In the genomic region with DNA sequence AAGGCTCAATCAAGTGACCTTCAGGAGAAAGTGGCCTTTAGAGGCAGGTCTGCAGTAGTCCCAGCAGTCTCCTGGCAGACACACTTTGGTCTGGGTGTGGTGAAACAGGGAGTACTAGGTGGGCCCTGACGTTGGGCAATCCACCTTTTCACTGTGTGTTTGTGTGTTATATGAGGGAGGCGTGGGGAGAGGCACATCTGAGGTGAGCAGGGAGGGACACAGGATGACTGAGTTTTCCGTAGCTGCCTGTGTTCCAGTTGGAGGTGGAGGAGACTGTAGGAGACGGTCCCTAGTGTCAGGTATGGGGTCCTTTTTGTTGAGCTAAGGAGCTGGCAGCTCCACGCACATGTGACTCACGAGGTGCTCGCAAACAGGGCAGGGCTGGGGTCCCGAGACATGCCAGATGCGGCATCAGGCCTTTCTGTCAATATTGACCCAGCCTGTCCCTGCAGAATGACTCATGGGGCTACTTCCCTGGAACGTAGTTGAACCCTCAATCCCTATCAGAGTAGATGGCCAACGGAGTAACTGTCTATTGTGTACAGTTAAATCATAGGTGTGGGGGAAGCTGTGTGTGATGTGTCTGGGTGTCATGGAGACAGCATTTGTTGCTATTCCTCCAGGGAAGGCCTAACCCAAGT, we compare ENCODE assay signal across 16 mouse cellular contexts. TPM values are rescaled to one million over a fixed set of nuclear protein-coding genes. Genes with fewer than 3 reads are reported as not detected.
DNase-seq lines count a peak whose midpoint lies in the region; ATAC-seq and TF ChIP-seq lines count a peak whose summit lies in the region.
"Had no signal": no experiment of that assay in that cellular context is flagged by ENCODE, and none has a peak within 500 bp of the region (broad histone marks: within the 10 kb centered on the region; RNA-seq: fewer than 3 reads in every experiment).

No protein-coding gene starts in this region.

- peak overlapping the region; percentile 10 for H3K9ac ChIP-seq in heart, adult 2 months (ENCODE audit: low read depth, low read length)
- no peak overlapping the region for H3K9ac ChIP-seq in lung, embryonic 15.5 days
- H3K9ac ChIP-seq in embryonic facial prominence, embryonic 15.5 days, result no peak overlapping the region
- no peak overlapping the region for H3K9ac ChIP-seq in stomach, embryonic 14.5 days (replicated peaks; ENCODE audit: low read depth, low read length)
- H3K9ac ChIP-seq: forebrain, embryonic 15.5 days had no signal

- peak overlapping the region; percentile 5 for H3K4me3 ChIP-seq in heart, adult 2 months
- H3K4me3 ChIP-seq in lung, embryonic 15.5 days, result no peak overlapping the region
- H3K4me3 ChIP-seq in embryonic facial prominence, embryonic 15.5 days (replicated peaks), result peak overlapping the region; percentile 44; the same call in 1 of the 2 replicates
- H3K4me3 ChIP-seq in stomach, embryonic 14.5 days (ENCODE audit: low read depth, low read length), result no peak overlapping the region
- H3K4me3 ChIP-seq: forebrain, embryonic 15.5 days had no signal

- H3K9me3 ChIP-seq in lung, embryonic 15.5 days, result no peaks in the 10 kb centered on the region
- H3K9me3 ChIP-seq in embryonic facial prominence, embryonic 15.5 days (replicated peaks), result no peaks in the 10 kb centered on the region
- H3K9me3 ChIP-seq in stomach, embryonic 14.5 days (ENCODE audit: control insufficient read depth, low read depth, low read length), result no peaks in the 10 kb centered on the region; the same call in 1 of the 2 replicates
- H3K9me3 ChIP-seq: forebrain, embryonic 15.5 days had no signal

- WGBS in heart, adult 2 months, result 68% methylated on average over 11 of the region's 11 CpGs
- WGBS in lung, embryonic 15.5 days, result 61% methylated on average over 11 of the region's 11 CpGs
- 77% methylated on average over 11 of the region's 11 CpGs for WGBS in embryonic facial prominence, embryonic 15.5 days
- whole genome bisulfite sequencing in stomach, embryonic 14.5 days, result 60% methylated on average over 11 of the region's 11 CpGs

- no peak for DNase-seq in heart, adult 2 months
- DNase-seq in heart, postnatal 25 days (ENCODE audit: low spot score), result no peak
- DNase-seq in lung, postnatal 25 days (ENCODE audit: low spot score), result no peak
- no peak for DNase-seq in frontal cortex, postnatal 10 days (ENCODE audit: low spot score in 2 of 2)
- no peak for DNase-seq in left cerebral cortex, adult 18-20 months (ENCODE audit: low spot score in 2 of 2)

- TF ChIP-seq CTCF in heart, adult 2 months (IDR thresholded peaks at IDR 0.05), result no peak

- H3K4me1 ChIP-seq in heart, adult 2 months (ENCODE audit: control insufficient read depth, insufficient read depth, low read length), result peaks cover 3% of the 10 kb centered on the region; the same call in 1 of the 2 replicates
- peaks cover 20% of the 10 kb centered on the region for H3K4me1 ChIP-seq in lung, embryonic 15.5 days
- H3K4me1 ChIP-seq in embryonic facial prominence, embryonic 15.5 days, result peaks cover 35% of the 10 kb centered on the region
- peaks cover 16% of the 10 kb centered on the region; the same call in 1 of the 2 replicates for H3K4me1 ChIP-seq in stomach, embryonic 14.5 days (ENCODE audit: control insufficient read depth, insufficient read depth, low read length)

- TF ChIP-seq EP300 in heart, adult 2 months (IDR thresholded peaks at IDR 0.05; ENCODE audit: insufficient read depth, low read depth, low read length), result no peak

- no peaks in the 10 kb centered on the region for H3K36me3 ChIP-seq in heart, adult 2 months (ENCODE audit: control insufficient read depth, insufficient read depth, low read length)
- no peaks in the 10 kb centered on the region for H3K36me3 ChIP-seq in lung, embryonic 15.5 days
- no peaks in the 10 kb centered on the region for H3K36me3 ChIP-seq in embryonic facial prominence, embryonic 15.5 days
- no peaks in the 10 kb centered on the region for H3K36me3 ChIP-seq in stomach, embryonic 14.5 days (ENCODE audit: control insufficient read depth, insufficient read depth, low read length)
- H3K36me3 ChIP-seq: forebrain, embryonic 15.5 days had no signal

- peak overlapping the region; percentile 64 for H3K27ac ChIP-seq in heart, adult 2 months
- peak overlapping the region; percentile 51 for H3K27ac ChIP-seq in lung, embryonic 15.5 days
- H3K27ac ChIP-seq in embryonic facial prominence, embryonic 15.5 days (replicated peaks), result no peak overlapping the region
- peak overlapping the region; percentile 80 for H3K27ac ChIP-seq in stomach, embryonic 14.5 days (ENCODE audit: low read length)
- H3K27ac ChIP-seq: forebrain, embryonic 15.5 days had no signal

- peak overlapping the region; percentile 77 for H3K4me2 ChIP-seq in lung, embryonic 15.5 days
- peak overlapping the region; percentile 74 for H3K4me2 ChIP-seq in embryonic facial prominence, embryonic 15.5 days (replicated peaks)
- peak overlapping the region; percentile 69 for H3K4me2 ChIP-seq in stomach, embryonic 14.5 days (replicated peaks; ENCODE audit: low read depth, low read length)
- H3K4me2 ChIP-seq: forebrain, embryonic 15.5 days; liver, embryonic 11.5 days had no signal

- intact Hi-C loops in heart, adult 2 months (cut with DNase I), result loop anchor here (1.0 to 10.0 kb wide), 3 partner anchors 29 to 200 kb away; a partner anchor contains a TSS
- intact Hi-C loops in heart, postnatal 25 days (cut with DNase I), result loop anchor here (1.0 to 10.0 kb wide), 5 partner anchors 29 to 200 kb away; a partner anchor contains a TSS

- no peaks in the 10 kb centered on the region for H3K79me2 ChIP-seq in heart, adult 2 months (replicated peaks; ENCODE audit: control insufficient read depth, insufficient read depth, low read length)

- no peak for TF ChIP-seq POLR2A in heart, adult 2 months (IDR thresholded peaks at IDR 0.05; ENCODE audit: insufficient read depth, low read depth, low read length)

- ATAC-seq in lung, embryonic 15.5 days (ENCODE audit: borderline replicate concordance, extremely low read depth, low FRiP score, low TSS enrichment), result 0 out of 2 replicates have a peak, but pooled peaks have one; percentile 17
- 0 out of 2 replicates have a peak, but pooled peaks have one; percentile 8 for ATAC-seq in embryonic facial prominence, embryonic 15.5 days (ENCODE audit: insufficient number of reproducible peaks, low FRiP score, low TSS enrichment, low read depth)
- ATAC-seq in stomach, embryonic 14.5 days (ENCODE audit: insufficient number of reproducible peaks, insufficient read depth, low FRiP score, low read depth), result peak; percentile 68

- no peaks in the 10 kb centered on the region for H3K27me3 ChIP-seq in heart, adult 2 months (ENCODE audit: control insufficient read depth, insufficient read depth, low read length)
- H3K27me3 ChIP-seq in lung, embryonic 15.5 days, result no peaks in the 10 kb centered on the region
- no peaks in the 10 kb centered on the region for H3K27me3 ChIP-seq in embryonic facial prominence, embryonic 15.5 days
- H3K27me3 ChIP-seq in stomach, embryonic 14.5 days (ENCODE audit: control insufficient read depth, insufficient read depth, low read length), result no peaks in the 10 kb centered on the region
- H3K27me3 ChIP-seq: forebrain, embryonic 15.5 days had no signal

RNA-seq across cellular contexts. Expression of a gene that starts 2.0 kb away (rescaled TPM):
- total RNA-seq in heart, adult 2 months (2021), result 10 to 100 TPM; 65.8 to 79.9 TPM
- 141 and 158 TPM in 2 replicates for polyA plus RNA-seq in heart, adult 2 months (2012; rRNA removed)
- 10 to 100 TPM; 70.8 to 84.4 TPM for total RNA-seq in heart, postnatal 25 days (2021)
- 148 and 158 TPM in 2 replicates for polyA plus RNA-seq in lung, embryonic 15.5 days (2015; fragmentation: Nextera tagmentation; extraction: Ambion mirVana)
- polyA plus RNA-seq in embryonic facial prominence, embryonic 15.5 days (2015; fragmentation: Nextera tagmentation; extraction: Ambion mirVana), result 449 and 474 TPM in 2 replicates
- polyA plus RNA-seq in stomach, embryonic 14.5 days (2014; fragmentation: Nextera tagmentation; extraction: Ambion mirVana), result 418 and 466 TPM in 2 replicates
- 10 to 100 TPM; 30.8 to 37.4 TPM for total RNA-seq in left cerebral cortex, adult 18-20 months (2021)
- total RNA-seq: CH12.LX had no signal

RNA-seq across cellular contexts. Expression of a gene that starts 6.4 kb away (rescaled TPM):
- total RNA-seq in heart, adult 2 months (2021), result not detected
- not detected in 2 replicates for polyA plus RNA-seq in heart, adult 2 months (2012; rRNA removed)
- total RNA-seq in heart, postnatal 25 days (2021), result not detected
- polyA plus RNA-seq in lung, embryonic 15.5 days (2015; fragmentation: Nextera tagmentation; extraction: Ambion mirVana), result not detected in 2 replicates
- polyA plus RNA-seq in embryonic facial prominence, embryonic 15.5 days (2015; fragmentation: Nextera tagmentation; extraction: Ambion mirVana), result 2.8 and 3.1 TPM in 2 replicates
- 0.71 TPM in 1 of 2 replicates, not detected in the other for polyA plus RNA-seq in stomach, embryonic 14.5 days (2014; fragmentation: Nextera tagmentation; extraction: Ambion mirVana)
- total RNA-seq in left cerebral cortex, adult 18-20 months (2021), result not detected
- total RNA-seq: CH12.LX; layer of hippocampus, postnatal 14 days had no signal
- polyA plus RNA-seq: cortical plate, adult 2 months; forebrain, embryonic 15.5 days; gonadal fat pad, adult 2 months; hindbrain, embryonic 16.5 days; liver, embryonic 11.5 days; midbrain, embryonic 16.5 days had no signal

RNA-seq across cellular contexts. Expression of a gene that starts 11.2 kb away (rescaled TPM):
- total RNA-seq in heart, adult 2 months (2021), result 10 to 100 TPM in 1 of 2 experiments, 1 to 10 TPM in 1; 9.9 to 11.4 TPM
- polyA plus RNA-seq in heart, adult 2 months (2012; rRNA removed), result 20.4 and 26.3 TPM in 2 replicates
- 10 to 100 TPM in 1 of 2 experiments, 1 to 10 TPM in 1; 8.0 to 11.2 TPM for total RNA-seq in heart, postnatal 25 days (2021)
- 6.0 and 8.9 TPM in 2 replicates for polyA plus RNA-seq in lung, embryonic 15.5 days (2015; fragmentation: Nextera tagmentation; extraction: Ambion mirVana)
- polyA plus RNA-seq in embryonic facial prominence, embryonic 15.5 days (2015; fragmentation: Nextera tagmentation; extraction: Ambion mirVana), result 24.9 and 31.5 TPM in 2 replicates
- 5.5 and 7.4 TPM in 2 replicates for polyA plus RNA-seq in stomach, embryonic 14.5 days (2014; fragmentation: Nextera tagmentation; extraction: Ambion mirVana)
- total RNA-seq in left cerebral cortex, adult 18-20 months (2021), result 1 to 10 TPM; 2.9 to 4.5 TPM
- polyA plus RNA-seq: midbrain, embryonic 16.5 days had no signal

RNA-seq across cellular contexts. Expression of a gene that starts 13.0 kb away (rescaled TPM):
- total RNA-seq in heart, adult 2 months (2021), result not detected
- not detected in 2 replicates for polyA plus RNA-seq in heart, adult 2 months (2012; rRNA removed)
- total RNA-seq in heart, postnatal 25 days (2021), result not detected
- not detected in 2 replicates for polyA plus RNA-seq in lung, embryonic 15.5 days (2015; fragmentation: Nextera tagmentation; extraction: Ambion mirVana)
- not detected in 2 replicates for polyA plus RNA-seq in embryonic facial prominence, embryonic 15.5 days (2015; fragmentation: Nextera tagmentation; extraction: Ambion mirVana)
- not detected in 2 replicates for polyA plus RNA-seq in stomach, embryonic 14.5 days (2014; fragmentation: Nextera tagmentation; extraction: Ambion mirVana)
- not detected for total RNA-seq in left cerebral cortex, adult 18-20 months (2021)
- total RNA-seq: CH12.LX; layer of hippocampus, postnatal 14 days had no signal
- polyA plus RNA-seq: cortical plate, adult 2 months; forebrain, embryonic 15.5 days; gonadal fat pad, adult 2 months; liver, embryonic 11.5 days; midbrain, embryonic 16.5 days had no signal

RNA-seq across cellular contexts. Expression of a gene that starts 24.7 kb away (rescaled TPM):
- total RNA-seq in heart, adult 2 months (2021), result not detected
- polyA plus RNA-seq in heart, adult 2 months (2012; rRNA removed), result not detected in 2 replicates
- total RNA-seq in heart, postnatal 25 days (2021), result not detected
- polyA plus RNA-seq in lung, embryonic 15.5 days (2015; fragmentation: Nextera tagmentation; extraction: Ambion mirVana), result not detected in 2 replicates
- not detected in 2 replicates for polyA plus RNA-seq in embryonic facial prominence, embryonic 15.5 days (2015; fragmentation: Nextera tagmentation; extraction: Ambion mirVana)
- polyA plus RNA-seq in stomach, embryonic 14.5 days (2014; fragmentation: Nextera tagmentation; extraction: Ambion mirVana), result not detected in 2 replicates
- not detected for total RNA-seq in left cerebral cortex, adult 18-20 months (2021)
- total RNA-seq: CH12.LX; layer of hippocampus, postnatal 14 days had no signal
- polyA plus RNA-seq: cortical plate, adult 2 months; forebrain, embryonic 15.5 days; gonadal fat pad, adult 2 months; hindbrain, embryonic 16.5 days; liver, embryonic 11.5 days; midbrain, embryonic 16.5 days had no signal

Comparison
In these comparisons a context has a peak if more than half of its experiments do, and no peak if none do; other contexts are left out.
1. H3K4me3 ChIP-seq: peak in heart, adult 2 months (single experiment) and embryonic facial prominence, embryonic 15.5 days (single experiment); none in lung, embryonic 15.5 days (single experiment) and stomach, embryonic 14.5 days (single experiment).
2. ATAC-seq: peak in every context shown above with its lines; median percentile 68 in stomach, embryonic 14.5 days; 17 in lung, embryonic 15.5 days; 8 in embryonic facial prominence, embryonic 15.5 days.
3. Peak in every context shown above with its lines, with median percentiles within 50 percentile points of each other: H3K4me2 ChIP-seq.